Mouse (Mus musculus) NIH3T3 (cell line): Measurements from ENCODE around the gene Itga8.

Experiments
- DNase-seq: peaks from one replicate; pipeline ENCODE4 v3.0.0-alpha.2; 2012; ENCODE audit warnings: low read depth

The Itga8 gene

GRCm38 (mm10) chr2:12294060-12294459 is 7.7 kb downstream of the Itga8 start:
- peak; percentile 60 for DNase-seq

- DNase-seq = no peak
Observed at GRCm38 (mm10) chr2:12293458-12293857, 8.3 kb downstream of the Itga8 start.

- DNase-seq = no peak
Observed at GRCm38 (mm10) chr2:12292023-12292820, 9.5 kb downstream of the Itga8 start.

- peak; percentile 14 for DNase-seq
Observed at GRCm38 (mm10) chr2:12290235-12290634, 11.5 kb downstream of the Itga8 start.

DNA sequence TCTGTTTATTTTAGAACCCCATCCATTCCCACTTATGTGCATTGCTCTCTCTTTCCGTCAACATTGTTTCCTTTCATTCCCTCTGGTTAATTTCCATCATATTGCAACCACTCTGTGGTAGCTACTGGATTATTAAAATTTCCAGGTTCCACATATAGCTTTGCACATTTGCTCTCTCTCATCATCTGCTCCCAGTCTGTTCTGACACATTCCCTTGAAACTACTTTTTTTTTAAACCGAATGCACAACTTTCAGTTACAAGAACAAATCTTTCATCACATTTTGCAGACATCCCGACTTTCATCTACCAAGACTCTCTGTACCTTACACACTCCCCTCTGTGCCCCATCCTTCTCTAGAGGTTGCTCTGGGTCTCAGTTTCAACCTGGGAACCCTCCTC is 13.9 kb downstream of the Itga8 start:
- DNase-seq = no peak

- DNase-seq = no peak
Observed at GRCm38 (mm10) chr2:12280664-12281063, 21.1 kb downstream of the Itga8 start.

- no peak for DNase-seq
Observed at GRCm38 (mm10) chr2:12279070-12279612, 22.6 kb downstream of the Itga8 start.

DNA sequence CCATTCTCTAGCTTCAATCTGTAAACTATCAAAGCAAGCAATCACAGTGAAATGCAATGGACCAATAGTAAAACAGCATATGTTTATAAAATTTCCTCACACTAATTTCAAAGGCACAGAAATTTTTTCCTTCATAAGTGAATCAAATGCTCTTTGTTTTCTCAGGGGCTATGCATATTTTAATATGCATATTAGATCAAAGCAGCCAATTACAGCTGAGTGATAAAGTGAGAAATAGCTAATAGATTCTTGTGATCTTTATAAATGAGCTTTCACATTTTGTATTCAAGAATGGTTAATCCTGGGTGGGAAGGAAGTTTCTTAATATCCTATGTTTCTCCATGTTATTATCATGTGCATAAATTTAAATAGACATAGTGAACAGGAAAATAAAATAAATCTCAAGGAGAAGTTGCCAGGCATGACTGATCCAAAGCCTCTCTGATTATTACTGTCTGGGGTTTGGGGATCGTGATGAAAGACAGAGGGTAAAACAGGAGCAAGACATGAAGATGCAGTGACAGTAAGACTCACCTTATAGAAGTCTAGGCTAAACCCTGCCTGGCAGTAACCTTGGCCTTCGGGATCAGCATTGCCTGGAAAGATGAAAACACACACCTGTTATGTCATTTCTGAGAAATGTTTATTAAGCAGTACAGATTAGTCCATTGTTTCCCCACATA is 44.9 kb downstream of the Itga8 start:
- no peak for DNase-seq

DNA sequence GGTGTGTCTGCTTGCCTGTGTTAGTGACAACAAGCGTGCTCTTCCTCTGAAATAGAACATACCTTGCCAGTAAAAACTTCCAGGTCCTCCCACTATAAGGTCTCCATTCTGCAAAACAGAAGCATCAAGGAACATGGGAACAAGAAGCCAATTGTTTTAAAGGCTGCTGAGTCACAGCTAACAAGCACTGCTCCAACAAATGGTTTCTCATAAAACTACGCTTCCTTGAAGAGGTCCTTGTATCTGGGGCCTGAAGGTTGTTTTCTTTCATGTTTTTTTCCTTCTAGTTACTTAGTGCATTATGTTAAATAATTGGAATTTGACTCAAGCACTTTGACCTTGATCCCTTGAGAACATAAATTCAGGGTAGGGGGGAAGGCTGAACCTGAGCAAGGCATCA is 45.8 kb downstream of the Itga8 start:
- DNase-seq = peak; percentile 14

GRCm38 (mm10) chr2:12235345-12235744 is 66.4 kb downstream of the Itga8 start:
- DNase-seq = no peak

DNA sequence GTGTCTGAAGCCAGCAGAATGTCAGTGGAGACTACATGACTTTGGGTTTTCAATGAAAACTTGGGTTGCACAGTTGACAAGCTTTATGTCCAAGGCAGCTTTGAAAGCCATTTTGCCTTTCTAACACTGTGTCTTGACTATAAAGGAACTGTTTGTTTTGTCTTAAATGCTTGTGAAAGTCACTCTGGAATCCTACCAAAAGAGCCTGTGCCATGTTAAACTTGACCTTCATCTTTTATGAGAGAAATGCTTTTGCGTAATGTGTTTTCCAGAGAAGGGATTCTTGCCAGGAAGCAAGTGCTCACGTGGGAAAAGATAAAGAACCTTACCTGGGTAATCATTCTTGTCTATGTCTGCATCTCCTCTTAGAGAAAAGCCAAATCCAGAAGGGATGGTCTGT is 72.0 kb downstream of the Itga8 start:
- DNase-seq = peak; percentile 17

DNA sequence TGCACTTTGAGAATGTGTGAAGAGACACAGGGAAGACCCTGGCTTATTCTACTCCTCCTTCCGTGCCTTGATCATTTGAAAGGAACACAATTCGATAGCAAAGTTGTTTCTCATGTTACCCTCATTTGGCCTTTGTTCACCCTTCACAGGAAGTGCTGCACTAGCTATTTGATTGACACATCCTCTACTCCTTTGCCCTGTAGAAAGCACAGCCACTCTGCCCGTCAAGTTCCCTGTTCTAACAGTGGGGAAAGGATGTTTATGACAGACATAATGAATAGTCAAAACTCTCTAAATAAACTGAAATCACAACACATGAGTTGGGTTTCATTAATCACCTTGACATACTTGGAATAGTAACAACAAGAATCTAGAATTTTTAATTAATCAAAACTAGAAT is 73.4 kb downstream of the Itga8 start:
- no peak for DNase-seq

- DNase-seq = no peak
Observed at GRCm38 (mm10) chr2:12227243-12227642, 74.5 kb downstream of the Itga8 start.

GRCm38 (mm10) chr2:12226367-12226766 is 75.4 kb downstream of the Itga8 start:
- no peak for DNase-seq

- no peak for DNase-seq
Observed at GRCm38 (mm10) chr2:12221671-12222070, 80.1 kb downstream of the Itga8 start.

DNA sequence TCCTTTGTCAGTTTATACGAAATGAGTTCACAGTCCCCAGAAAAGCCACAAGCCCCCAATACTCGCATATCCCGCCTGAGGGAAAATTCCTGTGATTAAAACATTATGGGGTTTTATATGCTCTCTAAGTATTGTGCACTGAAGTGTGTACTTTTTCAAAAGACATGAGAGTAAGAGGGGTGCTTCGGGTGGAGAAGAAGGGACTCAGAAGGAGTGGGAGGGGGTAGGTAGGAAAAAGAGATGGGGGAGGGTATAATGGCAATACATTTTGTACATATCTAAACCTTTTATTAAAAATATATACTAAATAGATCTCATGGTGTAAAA is 88.3 kb downstream of the Itga8 start:
- no peak for DNase-seq

GRCm38 (mm10) chr2:12212662-12213463 is 88.9 kb downstream of the Itga8 start:
- DNase-seq = peak; percentile 81

GRCm38 (mm10) chr2:12208142-12208541 is 93.6 kb downstream of the Itga8 start:
- no peak for DNase-seq

- DNase-seq = peak; percentile 25
Observed at GRCm38 (mm10) chr2:12206353-12206752, 95.4 kb downstream of the Itga8 start.

DNA sequence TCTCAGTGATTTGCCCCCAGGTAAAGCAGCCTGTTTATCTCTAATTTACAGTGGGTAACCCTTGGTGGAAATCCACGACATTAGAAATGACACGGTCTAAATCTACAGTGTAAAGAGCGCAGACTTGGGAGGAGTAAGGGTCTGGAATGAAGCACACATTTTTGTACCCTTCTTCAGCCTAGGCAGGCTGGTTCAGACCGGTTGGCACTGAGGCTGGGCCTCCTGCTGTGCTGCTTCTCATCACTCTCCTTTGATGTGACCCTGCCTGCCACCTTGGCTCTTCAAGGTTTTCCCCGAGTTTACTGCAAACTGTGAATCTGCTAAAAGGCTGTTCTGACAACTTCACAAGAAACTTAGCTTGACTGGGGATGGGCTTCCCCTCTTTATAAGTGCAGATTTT is 95.8 kb downstream of the Itga8 start:
- no peak for DNase-seq

DNA sequence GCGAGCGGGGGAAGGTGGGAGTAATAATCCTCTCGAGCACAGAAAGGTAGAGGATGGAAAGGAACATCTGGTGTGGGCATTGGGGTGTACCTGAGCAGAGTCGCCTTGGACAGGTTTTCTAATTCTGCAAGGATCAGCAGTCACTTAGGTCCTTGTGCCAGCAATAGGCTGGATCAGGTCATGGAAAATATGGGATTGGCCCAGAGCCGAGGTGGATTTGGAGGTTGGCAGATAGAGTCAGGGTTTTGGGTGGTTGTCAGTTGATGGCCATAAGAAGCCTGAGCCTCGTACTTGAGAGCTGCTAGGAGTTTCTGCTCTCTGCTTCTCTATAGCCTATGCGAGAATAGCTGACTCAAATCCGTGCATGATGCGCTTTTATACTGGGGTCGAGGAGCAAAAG is 98.5 kb downstream of the Itga8 start:
- DNase-seq = no peak

- no peak for DNase-seq
Observed at GRCm38 (mm10) chr2:12198699-12199098, 103.0 kb downstream of the Itga8 start.

DNA sequence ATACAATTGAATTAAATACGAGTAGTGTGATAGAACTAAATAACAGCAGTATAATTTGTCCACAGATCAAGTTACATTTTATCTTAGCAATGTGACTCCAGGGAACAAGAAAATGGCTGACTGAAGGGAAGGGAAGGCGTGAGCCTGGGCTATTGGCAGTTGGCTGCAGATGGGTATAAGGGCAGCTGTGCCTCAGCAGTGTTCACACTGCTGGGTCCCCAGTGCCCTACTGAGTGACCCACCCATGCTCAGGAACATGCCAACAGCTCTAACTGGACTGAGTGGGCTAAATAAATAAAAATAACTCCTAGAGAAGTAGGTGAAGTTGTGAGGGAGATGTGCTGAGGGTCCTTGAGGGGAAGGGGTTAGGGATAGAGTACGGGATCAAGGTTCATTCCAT is 103.5 kb downstream of the Itga8 start:
- DNase-seq = no peak
